Mouse (Mus musculus) cortical plate, adult 2 months (tissue): ENCODE data around the gene Alyref.

Experiments used
- CTCF ChIP-seq: fragments of 200-500 bp; IDR thresholded peaks from 2 replicates; pipeline ENCODE4 v1.5.1; 2011; ENCODE audit warnings: mild to moderate bottlenecking, control low read depth, low read length; ENCODE audit not compliant: insufficient read depth; ENCODE audit errors: extremely low read depth
- POLR2A ChIP-seq: fragments of 200-500 bp; IDR thresholded peaks from 2 replicates; pipeline ENCODE4 v1.6.1; 2011; ENCODE audit warnings: mild to moderate bottlenecking, low read length, control low read depth; ENCODE audit not compliant: insufficient read depth; ENCODE audit errors: extremely low read depth

DNA sequence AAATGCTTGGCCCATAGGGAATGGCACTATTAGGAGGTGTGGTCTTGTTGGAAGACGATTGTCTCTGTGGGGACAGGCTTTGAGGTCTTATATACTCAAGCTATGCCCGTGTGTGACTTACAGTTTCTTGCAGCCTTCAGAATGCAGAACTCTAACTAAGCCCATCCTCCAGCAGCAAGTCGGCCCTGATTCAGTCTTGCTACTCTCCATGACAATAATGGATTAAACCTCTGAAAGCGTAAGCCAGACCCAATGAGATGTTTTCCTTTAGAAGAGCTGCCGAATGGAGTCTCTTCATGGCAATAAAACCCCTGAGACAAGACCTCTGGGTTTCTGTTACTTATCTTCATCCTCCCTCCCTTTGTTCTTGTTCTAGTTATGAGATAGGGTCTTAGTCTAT lies 36.6 kb upstream of the Alyref start:
- no peak for TF ChIP-seq CTCF
- TF ChIP-seq POLR2A = no peak
